Mouse (Mus musculus) stomach, postnatal 0 days (tissue): ENCODE data around the gene Rps2. TPM values are rescaled to one million over a fixed set of nuclear protein-coding genes. Genes with fewer than 3 reads are reported as not detected.
"Not testable (repeated sequence)": the region's sequence is repeated elsewhere in the genome, so short reads cannot be mapped to it uniquely, and the experiment has no call there.

Experiments
- ATAC-seq: fragments of 200-750 bp; cut with Nextera tagmentation; 2 replicates; pipeline ENCODE4 v1.8.0; 2017; ENCODE audit not compliant: low FRiP score, low TSS enrichment
- DNase-seq: peaks from one replicate; pipeline ENCODE4 v3.0.0-alpha.2; 2016; ENCODE audit warnings: low spot score
- H3K27ac ChIP-seq: fragments of 300-500 bp; sonication (generic); replicated peaks from 2 replicates; pipeline ENCODE4 v1.5.1; 2014; ENCODE audit warnings: mild to moderate bottlenecking, control low read depth
- H3K27me3 ChIP-seq: fragments of 300-500 bp; sonication (generic); 2 replicates; pipeline ENCODE4 v1.6.1; 2014; ENCODE audit warnings: low read length; ENCODE audit not compliant: control insufficient read depth, insufficient read depth
- H3K36me3 ChIP-seq: fragments of 300-500 bp; sonication (generic); 2 replicates; pipeline ENCODE4 v1.6.1; 2014; ENCODE audit warnings: low read length, mixed read lengths; ENCODE audit not compliant: control insufficient read depth, insufficient read depth
- H3K4me1 ChIP-seq: fragments of 300-500 bp; sonication (generic); replicated peaks from 2 replicates; pipeline ENCODE4 v1.6.1; 2014; ENCODE audit warnings: antibody characterized with exemption; ENCODE audit not compliant: control insufficient read depth, insufficient read depth
- H3K4me2 ChIP-seq: fragments of 300-500 bp; sonication (generic); replicated peaks from 2 replicates; pipeline ENCODE4 v1.6.1; 2014; ENCODE audit warnings: low read depth, mild to moderate bottlenecking, control low read depth, moderate library complexity
- H3K4me3 ChIP-seq: fragments of 300-500 bp; sonication (generic); 2 replicates; pipeline ENCODE4 v1.5.1; 2014; ENCODE audit warnings: low read depth, low read length, control low read depth
- H3K9ac ChIP-seq: fragments of 300-500 bp; sonication (generic); 2 replicates; pipeline ENCODE4 v1.6.1; 2014; ENCODE audit warnings: mild to moderate bottlenecking, low read length, control low read depth, mixed read lengths
- H3K9me3 ChIP-seq: fragments of 300-500 bp; sonication (generic); 2 replicates; pipeline ENCODE4 v1.6.1; 2016; ENCODE audit warnings: low read length; ENCODE audit not compliant: control insufficient read depth
- CTCF ChIP-seq: IDR thresholded peaks from 2 replicates; pipeline ENCODE4 v1.5.1; 2016; ENCODE audit warnings: antibody characterized with exemption, low read depth, mild to moderate bottlenecking, moderate library complexity
- EP300 ChIP-seq: optimal IDR thresholded peaks from 2 replicates; pipeline ENCODE3; 2016; ENCODE audit warnings: antibody characterized with exemption
- WGBS: fragments of 180-500 bp; shearing (Covaris S2); extraction: QIAGEN DNeasy Blood & Tissue Kit; methylation state at CpG from one replicate; pipeline ENCODE4 v1.1.7; 2014; 5-methylcytosine and 5-hydroxymethylcytosine counted together
- polyA plus RNA-seq: library from polyadenylated mRNA; unstranded; fragments of >200 nt; fragmentation: Nextera tagmentation; extraction: Ambion mirVana; gene quantifications from 2 replicates; pipeline ENCODE4 v1.2.1, GENCODE M21; 2015

Rps2 gene
- polyA plus RNA-seq, 1 experiment from 2014 or later = 1,135 TPM

- not testable (repeated sequence) for H3K27ac ChIP-seq, H3K4me1 ChIP-seq, H3K27me3 ChIP-seq, ATAC-seq, H3K9me3 ChIP-seq, DNase-seq, H3K36me3 ChIP-seq
- Histone ChIP-seq H3K9ac (peak overlapping the region; percentile 61; the same call in 1 of the 2 replicates), H3K4me3 (peak overlapping the region; percentile 50), H3K4me2 (peak overlapping the region; percentile 24)
- WGBS = 54% methylated on average over 5 of the region's 5 CpGs
- TF ChIP-seq CTCF = peak; percentile 51
Observed at GRCm38 (mm10) chr17:24718938-24719337, 1.0 kb downstream of the Rps2 start.

DNA sequence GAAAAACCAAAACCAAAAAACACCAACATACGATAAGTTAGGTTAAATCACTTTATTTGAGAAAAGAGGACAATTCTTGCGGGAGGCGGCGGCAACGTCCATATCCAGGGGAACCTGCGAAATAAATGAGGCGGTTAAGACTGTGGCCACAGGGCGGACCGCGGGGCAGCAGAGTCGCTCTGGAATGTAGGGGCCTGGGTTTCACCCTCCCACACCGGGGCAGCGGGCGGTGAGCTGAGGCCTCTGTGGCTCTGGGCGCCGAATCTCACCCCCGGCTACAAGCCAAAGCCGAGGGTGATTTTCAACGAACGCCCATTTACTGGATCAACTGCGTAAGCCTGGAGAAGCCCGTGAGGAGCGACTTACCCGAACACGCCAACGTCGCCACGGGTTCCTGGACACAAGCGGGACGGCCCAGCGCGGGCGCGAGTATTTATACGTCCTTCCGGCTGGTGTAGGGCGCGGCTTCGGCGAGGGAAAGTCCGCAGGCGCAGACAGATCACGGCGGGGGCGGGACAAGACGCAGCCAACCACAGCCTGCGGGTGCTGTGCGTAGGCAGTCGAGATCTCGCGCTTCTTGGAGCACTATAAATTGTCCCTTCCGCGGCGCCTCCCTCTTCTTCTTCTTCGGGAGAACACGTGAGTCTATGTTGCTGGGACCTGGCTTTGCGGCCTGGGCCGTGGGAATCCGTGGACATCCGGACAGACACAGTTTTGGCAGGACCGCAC lies 1.7 kb downstream of the Rps2 start:
- no peaks in the 10 kb centered on the region for H3K9me3 ChIP-seq
- H3K27me3 ChIP-seq = no peaks in the 10 kb centered on the region
- ATAC-seq (peak; percentile 97), DNase-seq (peak; percentile 99)
- H3K36me3 ChIP-seq = peaks cover 10% of the 10 kb centered on the region
- peak overlapping the region; percentile 88 for H3K9ac ChIP-seq
- under 1% methylated on average over 61 of the region's 61 CpGs for WGBS
- TF ChIP-seq CTCF (peak; percentile 29), EP300 (peak; percentile 77)
- peak overlapping the region; percentile 50 for H3K4me3 ChIP-seq
- peak overlapping the region; percentile 94 for H3K27ac ChIP-seq
- H3K4me2 ChIP-seq = peak overlapping the region; percentile 66
- 0 out of 2 replicates have a peak, but pooled peaks cover 2% of the 10 kb centered on the region for H3K4me1 ChIP-seq

- peak overlapping the region; percentile 50 for H3K4me3 ChIP-seq
- H3K9ac ChIP-seq = peak overlapping the region; percentile 88
- H3K27ac ChIP-seq = peak overlapping the region; percentile 94
- DNase-seq, H3K27me3 ChIP-seq, H3K4me1 ChIP-seq, H3K36me3 ChIP-seq, ATAC-seq, H3K9me3 ChIP-seq: not testable (repeated sequence)
- WGBS = 0% methylated on average over 11 of the region's 11 CpGs
- H3K4me2 ChIP-seq = peak overlapping the region; percentile 66
Observed at GRCm38 (mm10) chr17:24720616-24721015, 2.7 kb downstream of the Rps2 start.

DNA sequence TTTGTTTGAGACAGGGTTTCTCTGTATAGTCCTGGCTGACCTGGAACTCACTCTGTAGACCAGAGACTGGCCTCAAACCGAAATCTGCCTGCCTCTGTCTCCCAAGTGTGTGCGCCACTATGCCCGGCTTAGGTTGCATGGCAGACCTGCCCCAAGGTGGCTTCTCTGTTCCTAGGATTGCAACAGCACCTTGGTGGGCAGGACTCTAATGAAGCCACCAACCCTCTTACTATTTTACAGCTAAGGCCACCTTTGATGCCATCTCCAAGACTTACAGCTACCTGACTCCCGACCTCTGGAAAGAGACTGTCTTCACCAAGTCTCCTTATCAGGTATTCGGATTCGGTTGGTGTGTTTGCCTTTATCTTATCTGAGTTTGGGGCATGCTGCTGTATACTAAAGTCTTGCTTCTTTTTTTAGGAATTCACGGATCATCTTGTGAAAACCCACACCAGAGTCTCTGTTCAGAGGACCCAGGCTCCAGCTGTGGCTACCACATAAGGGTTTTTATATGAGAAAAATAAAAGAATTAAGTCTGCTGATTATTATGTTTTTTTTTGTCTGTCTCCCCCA lies 3.6 kb downstream of the Rps2 start:
- Histone ChIP-seq H3K27ac (peak overlapping the region; percentile 45; the same call in 1 of the 2 replicates), H3K4me2 (peak overlapping the region; percentile 66), H3K4me3 (peak overlapping the region; percentile 50; the same call in 1 of the 2 replicates), H3K9ac (peak overlapping the region; percentile 32)
- ATAC-seq, DNase-seq, H3K36me3 ChIP-seq, H3K9me3 ChIP-seq, H3K27me3 ChIP-seq, H3K4me1 ChIP-seq: not testable (repeated sequence)
- 46% methylated on average over 7 of the region's 7 CpGs for WGBS

- WGBS = 38% methylated on average over 13 of the region's 13 CpGs
- 0 out of 2 replicates have a peak overlapping the region, but pooled peaks have one; percentile 4 for H3K9ac ChIP-seq
- ATAC-seq = no peak
Observed at GRCm38 (mm10) chr17:24722220-24722924, 4.5 kb downstream of the Rps2 start.

More at GRCm38 (mm10) chr17:24722220-24722924, 4.5 kb downstream of the Rps2 start:
- Histone ChIP-seq H3K4me2 (peak overlapping the region; percentile 25), H3K27ac (no peak overlapping the region), H3K4me3 (no peak overlapping the region), H3K36me3 (peaks cover 10% of the 10 kb centered on the region), H3K4me1 (0 out of 2 replicates have a peak, but pooled peaks cover 2% of the 10 kb centered on the region), H3K27me3 (no peaks in the 10 kb centered on the region), H3K9me3 (no peaks in the 10 kb centered on the region)
- TF ChIP-seq EP300 (no peak), CTCF (no peak)
- DNase-seq = no peak
